Mouse (Mus musculus) CH12.LX (cell line): ENCODE measurements around the gene Rnf13. TPM values are rescaled to one million over a fixed set of nuclear protein-coding genes. Genes with fewer than 3 reads are reported as not detected.

Source experiments
- DNase-seq: peaks from one replicate; pipeline ENCODE4 v3.0.0-alpha.2; 2013; ENCODE audit errors: extremely low read depth
- H3K27ac ChIP-seq: 2 replicates; pipeline ENCODE4 v1.5.1; 2012; ENCODE audit warnings: low read depth, mild to moderate bottlenecking, control low read depth, moderate library complexity; ENCODE audit not compliant: insufficient read depth
- H3K27me3 ChIP-seq: replicated peaks from 2 replicates; pipeline ENCODE3; 2012; ENCODE audit warnings: inconsistent platforms
- H3K36me3 ChIP-seq, 2 experiments: replicated peaks in 1 of 2; 2 replicates each; pipeline versions ENCODE3 to v1.6.1; 2012; ENCODE audit warnings: inconsistent platforms in 1 of 2, low read length in 1 of 2, mild to moderate bottlenecking in 1 of 2, mixed read lengths in 1 of 2, moderate library complexity in 1 of 2; ENCODE audit not compliant: control insufficient read depth in 1 of 2, insufficient read depth in 1 of 2
- H3K4me1 ChIP-seq, 2 experiments: 2 replicates each; pipeline ENCODE4 v1.6.1; 2012; ENCODE audit warnings: inconsistent platforms in 1 of 2, moderate library complexity in 1 of 2; ENCODE audit not compliant: insufficient read depth in 2 of 2, control insufficient read depth in 1 of 2
- H3K4me2 ChIP-seq: 2 replicates; pipeline ENCODE4 v1.6.1; 2012; ENCODE audit warnings: low read depth, mild to moderate bottlenecking, control low read depth; ENCODE audit not compliant: poor library complexity, insufficient read depth, severe bottlenecking
- H3K4me3 ChIP-seq, 3 experiments: fragments of 150-350 bp in 1 of 3; sonication (generic) in 1 of 3; replicated peaks in 1 of 3; 2 replicates each; pipeline versions ENCODE3 to v1.5.1; 2011 to 2012; ENCODE audit warnings: low read depth in 2 of 3, low read length in 2 of 3, mild to moderate bottlenecking in 2 of 3, moderate library complexity in 2 of 3, control low read depth in 1 of 3, improper control_type of control experiment in 1 of 3, inconsistent platforms in 1 of 3, mixed read lengths in 1 of 3; ENCODE audit not compliant: poor library complexity in 1 of 3
- H3K79me2 ChIP-seq: replicated peaks from 2 replicates; pipeline ENCODE4 v1.6.1; 2012; ENCODE audit warnings: mild to moderate bottlenecking, moderate library complexity; ENCODE audit not compliant: control insufficient read depth, poor library complexity, insufficient read depth, severe bottlenecking; ENCODE audit errors: extremely low read depth
- H3K9ac ChIP-seq: 2 replicates; pipeline ENCODE4 v1.6.1; 2012; ENCODE audit warnings: low read depth, mild to moderate bottlenecking, control low read depth, moderate library complexity; ENCODE audit not compliant: insufficient read depth
- H3K9me3 ChIP-seq: replicated peaks from 2 replicates; pipeline ENCODE3; 2012; ENCODE audit warnings: low read length, inconsistent platforms, mixed read lengths
- BHLHE40 ChIP-seq: IDR thresholded peaks from 2 replicates; pipeline ENCODE4 v1.6.1; 2011; ENCODE audit warnings: mild to moderate bottlenecking, low read depth, low read length, improper control_type of control experiment
- CHD1 ChIP-seq: IDR thresholded peaks from 2 replicates; pipeline ENCODE4 v1.6.1; 2012; ENCODE audit warnings: low read depth, low read length, improper control_type of control experiment, inconsistent platforms
- CHD2 ChIP-seq: IDR thresholded peaks from 2 replicates; pipeline ENCODE4 v1.6.1; 2011; ENCODE audit warnings: low read length, improper control_type of control experiment
- CTCF ChIP-seq, 2 experiments: IDR thresholded peaks in 1 of 2; conservative IDR thresholded peaks in 1 of 2; 2 replicates each; pipeline ENCODE4 v1.5.1; 2011 to 2012; ENCODE audit warnings: low read depth in 2 of 2, low read length in 2 of 2, improper control_type of control experiment in 1 of 2, inconsistent platforms in 1 of 2, mild to moderate bottlenecking in 1 of 2, moderate library complexity in 1 of 2
- E2F4 ChIP-seq: IDR thresholded peaks from 2 replicates; pipeline ENCODE4 v1.6.1; 2011; ENCODE audit warnings: low read depth, low read length, improper control_type of control experiment; ENCODE audit not compliant: insufficient replicate concordance
- ELF1 ChIP-seq: IDR thresholded peaks from 2 replicates; pipeline ENCODE4 v1.6.1; 2014; ENCODE audit warnings: low read depth, mild to moderate bottlenecking, inconsistent platforms, low read length, improper control_type of control experiment
- EP300 ChIP-seq: IDR thresholded peaks from 2 replicates; pipeline ENCODE4 v1.6.1; 2011; ENCODE audit warnings: low read length, improper control_type of control experiment
- ETS1 ChIP-seq: conservative IDR thresholded peaks from 2 replicates; pipeline ENCODE4 v1.6.1; 2012; ENCODE audit warnings: low read depth, mild to moderate bottlenecking, inconsistent platforms, low read length, improper control_type of control experiment, moderate library complexity
- GABPA ChIP-seq: IDR thresholded peaks from 2 replicates; pipeline ENCODE4 v1.6.1; 2012; ENCODE audit warnings: low read depth, low read length, improper control_type of control experiment, inconsistent platforms; ENCODE audit not compliant: insufficient replicate concordance
- HCFC1 ChIP-seq: IDR thresholded peaks from 2 replicates; pipeline ENCODE4 v1.6.1; 2012; ENCODE audit warnings: low read depth, mild to moderate bottlenecking, inconsistent platforms, low read length, improper control_type of control experiment
- IRF4 ChIP-seq: IDR thresholded peaks from 2 replicates; pipeline ENCODE4 v1.6.1; 2014; ENCODE audit warnings: low read depth, mild to moderate bottlenecking, inconsistent platforms, low read length, improper control_type of control experiment
- JUN ChIP-seq: IDR thresholded peaks from 2 replicates; pipeline ENCODE4 v1.6.1; 2011; ENCODE audit warnings: low read depth, mild to moderate bottlenecking, low read length, improper control_type of control experiment, moderate library complexity; ENCODE audit not compliant: insufficient read depth
- JUND ChIP-seq: conservative IDR thresholded peaks from 2 replicates; pipeline ENCODE4 v1.6.1; 2011; ENCODE audit warnings: low read depth, low read length, improper control_type of control experiment
- KAT2A ChIP-seq: IDR thresholded peaks from 2 replicates; pipeline ENCODE4 v1.6.1; 2012; ENCODE audit warnings: low read length, improper control_type of control experiment, inconsistent platforms; ENCODE audit not compliant: insufficient replicate concordance
- MAFK ChIP-seq: IDR thresholded peaks from 2 replicates; pipeline ENCODE4 v1.6.1; 2011; ENCODE audit warnings: low read length, improper control_type of control experiment; ENCODE audit not compliant: insufficient replicate concordance
- MAX ChIP-seq: IDR thresholded peaks from 2 replicates; pipeline ENCODE4 v1.6.1; 2011; ENCODE audit warnings: low read length, improper control_type of control experiment
- MAZ ChIP-seq: IDR thresholded peaks from 2 replicates; pipeline ENCODE4 v1.6.1; 2012; ENCODE audit warnings: low read depth, mild to moderate bottlenecking, inconsistent platforms, low read length, improper control_type of control experiment, moderate library complexity
- MEF2A ChIP-seq: IDR thresholded peaks from 2 replicates; pipeline ENCODE4 v1.6.1; 2014; ENCODE audit warnings: low read depth, mild to moderate bottlenecking, inconsistent platforms, low read length, improper control_type of control experiment, borderline replicate concordance
- MXI1 ChIP-seq: IDR thresholded peaks from 2 replicates; pipeline ENCODE4 v1.6.1; 2011; ENCODE audit warnings: mild to moderate bottlenecking, low read depth, low read length, improper control_type of control experiment
- MYC ChIP-seq: IDR thresholded peaks from 2 replicates; pipeline ENCODE4 v1.6.1; 2011; ENCODE audit warnings: low read depth, mild to moderate bottlenecking, improper control_type of control experiment, low read length
- NELFE ChIP-seq: IDR thresholded peaks from 2 replicates; pipeline ENCODE4 v1.6.1; 2011; ENCODE audit warnings: low read depth, low read length, improper control_type of control experiment
- NRF1 ChIP-seq: IDR thresholded peaks from 2 replicates; pipeline ENCODE4 v1.6.1; 2014; ENCODE audit warnings: low read depth, mild to moderate bottlenecking, inconsistent platforms, low read length, improper control_type of control experiment, moderate library complexity
- PAX5 ChIP-seq: IDR thresholded peaks from 2 replicates; pipeline ENCODE4 v1.6.1; 2012; ENCODE audit warnings: low read length, inconsistent platforms, mixed read lengths
- POLR2A ChIP-seq: IDR thresholded peaks from 2 replicates; pipeline ENCODE4 v1.6.1; 2011; ENCODE audit warnings: low read depth, mild to moderate bottlenecking, improper control_type of control experiment, low read length
- POLR2AphosphoS2 ChIP-seq: IDR thresholded peaks from 2 replicates; pipeline ENCODE4 v1.6.1; 2011; ENCODE audit warnings: low read depth, low read length, improper control_type of control experiment
- RAD21 ChIP-seq: IDR thresholded peaks from 2 replicates; pipeline ENCODE4 v1.6.1; 2011; ENCODE audit warnings: low read depth, mild to moderate bottlenecking, low read length, improper control_type of control experiment, moderate library complexity
- RCOR1 ChIP-seq: conservative IDR thresholded peaks from 2 replicates; pipeline ENCODE4 v1.6.1; 2012; ENCODE audit warnings: low read depth, mild to moderate bottlenecking, inconsistent platforms, low read length, improper control_type of control experiment
- SIN3A ChIP-seq: IDR thresholded peaks from 2 replicates; pipeline ENCODE4 v1.6.1; 2012; ENCODE audit warnings: low read length, improper control_type of control experiment, inconsistent platforms
- SMC3 ChIP-seq: IDR thresholded peaks from 2 replicates; pipeline ENCODE4 v1.6.1; 2011; ENCODE audit warnings: low read depth, low read length, improper control_type of control experiment
- TBP ChIP-seq: conservative IDR thresholded peaks from 2 replicates; pipeline ENCODE4 v1.6.1; 2011; ENCODE audit warnings: low read depth, low read length, improper control_type of control experiment
- TCF12 ChIP-seq: IDR thresholded peaks from 2 replicates; pipeline ENCODE4 v1.6.1; 2014; ENCODE audit warnings: low read depth, mild to moderate bottlenecking, inconsistent platforms, low read length, improper control_type of control experiment
- UBTF ChIP-seq: IDR thresholded peaks from 2 replicates; pipeline ENCODE4 v1.6.1; 2012; ENCODE audit warnings: low read depth, mild to moderate bottlenecking, inconsistent platforms, low read length, improper control_type of control experiment, moderate library complexity
- USF1 ChIP-seq: IDR thresholded peaks from 2 replicates; pipeline ENCODE4 v1.6.1; 2014; ENCODE audit warnings: low read depth, mild to moderate bottlenecking, inconsistent platforms, low read length, improper control_type of control experiment
- USF2 ChIP-seq: conservative IDR thresholded peaks from 2 replicates; pipeline ENCODE4 v1.6.1; 2011; ENCODE audit warnings: low read depth, low read length, improper control_type of control experiment
- ZC3H11A ChIP-seq: IDR thresholded peaks from 2 replicates; pipeline ENCODE4 v1.6.1; 2012; ENCODE audit warnings: low read depth, mild to moderate bottlenecking, inconsistent platforms, low read length, improper control_type of control experiment
- ZKSCAN1 ChIP-seq: IDR thresholded peaks from 2 replicates; pipeline ENCODE4 v1.6.1; 2012; ENCODE audit warnings: low read depth, inconsistent platforms, low read length, improper control_type of control experiment, borderline replicate concordance
- ZMIZ1 ChIP-seq: IDR thresholded peaks from 2 replicates; pipeline ENCODE4 v1.6.1; 2012; ENCODE audit warnings: low read depth, mild to moderate bottlenecking, inconsistent platforms, low read length, improper control_type of control experiment
- ZNF384 ChIP-seq: IDR thresholded peaks from 2 replicates; pipeline ENCODE4 v1.6.1; 2012; ENCODE audit warnings: low read depth, low read length, improper control_type of control experiment, inconsistent platforms
- dilution Hi-C: fragments of 300-500 bp; cut with MboI; formaldehyde crosslinking; loops from 2 replicates; pipeline ENCODE4 v1.14.3; 2020; ENCODE audit warnings: low sequenced_read_pairs; ENCODE audit not compliant: extremely low pct_unique_long_range_greater_than_20kb, extremely low pct_ligation_motif_present
- in situ Hi-C: fragments of 300-500 bp; cut with MboI; formaldehyde crosslinking; loops from 3 replicates; pipeline ENCODE4 v1.14.3; 2019; ENCODE audit warnings: low sequenced_read_pairs, low pct_ligation_motif_present, low pct_unique_long_range_greater_than_20kb, mixed read lengths
- polyA plus RNA-seq: library from polyadenylated mRNA; unstranded; fragments of >175 nt; gene quantifications from 2 replicates; pipeline ENCODE4 v1.2.1, GENCODE M21; 2012; ENCODE audit warnings: low read depth; ENCODE audit not compliant: insufficient read length
- total RNA-seq, 2 experiments: library from RNA; depleted of rRNA; stranded (reverse); fragments of 300-350 nt in 1 of 2; fragments of >200 nt in 1 of 2; gene quantifications; 2 replicates each; pipeline ENCODE4 v1.2.3; 2012 to 2014

Gene Rnf13
- total RNA-seq (2012; rRNA removed) (12.3 and 16.2 TPM in 2 replicates), total RNA-seq (2014; rRNA removed) (41.1 and 45.2 TPM in 2 replicates), polyA plus RNA-seq (17.1 and 23.3 TPM in 2 replicates)

- H3K4me1 ChIP-seq, result peaks cover 2 to 30% of the 10 kb centered on the region in 2 experiments; a peak in 3 of 4 replicates
- peak within 1 kb of the TSS; percentile 74 for H3K4me2 ChIP-seq
- peak; percentile 95 for DNase-seq
- TF ChIP-seq MXI1, result peak; percentile 64; the same call in 1 of the 2 replicates
- no peak for TF ChIP-seq BHLHE40
- TF ChIP-seq PAX5, result no peak
- TF ChIP-seq IRF4, result peak; percentile 43; the same call in 1 of the 2 replicates
- no peak for TF ChIP-seq RCOR1
- no peak for TF ChIP-seq CHD1
- no peak for TF ChIP-seq MEF2A
- TF ChIP-seq CTCF (conservative IDR thresholded peaks at IDR 0.05 in 1 of 2, IDR thresholded peaks at IDR 0.05 in 1 of 2; ENCODE audit: low read depth in 2 of 2, low read length in 2 of 2), result no peak
- no peak for TF ChIP-seq USF1
- TF ChIP-seq HCFC1, result peak; percentile 72
- TF ChIP-seq SIN3A, result peak; percentile 70
- peak; percentile 74 for TF ChIP-seq NELFE
- no peak for TF ChIP-seq ZNF384
- TF ChIP-seq JUN, result no peak
- TF ChIP-seq EP300, result no peak
- TF ChIP-seq JUND, result no peak
- TF ChIP-seq TCF12, result no peak
- TF ChIP-seq GABPA, result no peak
- TF ChIP-seq TBP, result peak; percentile 79
- TF ChIP-seq RAD21, result no peak
- no peak for TF ChIP-seq MAFK
- no peak for TF ChIP-seq KAT2A
- TF ChIP-seq MYC, result peak; percentile 84; the same call in 1 of the 2 replicates
- TF ChIP-seq ZKSCAN1, result no peak
- TF ChIP-seq POLR2AphosphoS2, result no peak
- no peak for TF ChIP-seq USF2
- TF ChIP-seq SMC3, result no peak; the same call in 1 of the 2 replicates
- no peak for TF ChIP-seq ETS1
- TF ChIP-seq NRF1, result 0 out of 2 replicates have a peak, but pooled peaks have one; percentile 29
- TF ChIP-seq POLR2A, result peak; percentile 86
- TF ChIP-seq E2F4, result no peak
- TF ChIP-seq CHD2, result peak; percentile 93
- TF ChIP-seq UBTF, result peak; percentile 98
- TF ChIP-seq MAX, result peak; percentile 83
- peak; percentile 79 for TF ChIP-seq ELF1
- TF ChIP-seq ZMIZ1, result 0 out of 2 replicates have a peak, but pooled peaks have one; percentile 73
- TF ChIP-seq ZC3H11A, result no peak
- no peak; the same call in 1 of the 2 replicates for TF ChIP-seq MAZ
- peak within 1 kb of the TSS; percentile 92 for H3K27ac ChIP-seq
- dilution Hi-C loops, result no loop called here
- no peaks in the 10 kb centered on the region for H3K9me3 ChIP-seq
- no peaks in the 10 kb centered on the region for H3K36me3 ChIP-seq
- H3K79me2 ChIP-seq, result peaks cover 3% of the 10 kb centered on the region; the same call in 1 of the 2 replicates
- peak within 1 kb of the TSS; percentile 76 to 86 (median 78) for H3K4me3 ChIP-seq
- peak within 1 kb of the TSS; percentile 84 for H3K9ac ChIP-seq
- in situ Hi-C loops, result loop anchor here (10.0 kb wide), 1 partner anchor 71 kb away; no protein-coding TSS in a partner anchor
- H3K27me3 ChIP-seq, result no peaks in the 10 kb centered on the region
These were observed at the start of gene Rnf13 for GRCm38 (mm10) chr3:57735511-57736370. Gene Rnf13, plus strand, starts transcription at chr3:57736062.
